Mouse (Mus musculus): Measurements from ENCODE around the gene Sdc4. TPM values are rescaled to one million over a fixed set of nuclear protein-coding genes. Genes with fewer than 3 reads are reported as not detected.

Sdc4 gene
- polyA plus RNA-seq, 1 experiment from 2014 or later = 34.3 TPM

DNA sequence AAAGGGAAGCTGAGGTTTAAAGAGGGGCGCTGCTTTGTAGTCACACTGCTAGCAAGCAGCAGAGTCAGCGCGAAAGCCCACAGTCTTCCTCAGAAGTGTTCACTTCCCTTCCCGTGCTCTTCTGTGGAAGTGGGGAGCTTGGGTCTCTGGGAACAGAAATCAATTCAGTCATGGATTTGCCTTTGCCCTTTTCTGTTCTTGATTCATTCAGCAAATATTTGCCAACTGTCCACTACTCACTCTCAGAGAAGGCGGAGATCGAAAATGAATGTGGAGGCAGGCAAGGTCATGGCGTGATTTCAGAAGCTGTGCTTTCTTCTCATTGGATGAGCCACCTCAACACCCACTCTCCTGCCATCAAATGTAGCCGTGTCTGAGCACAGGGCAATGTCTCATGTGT lies 14.8 kb upstream of the Sdc4 start:
- Histone ChIP-seq H3K27ac (no peak overlapping the region), H3K4me2 (no peak overlapping the region), H3K9ac (replicated peaks) (no peak overlapping the region), H3K36me3 (peaks cover 5% of the 10 kb centered on the region; the same call in 1 of the 2 replicates), H3K4me3 (replicated peaks) (no peak overlapping the region), H3K27me3 (no peaks in the 10 kb centered on the region), H3K4me1 (replicated peaks) (peaks cover 17% of the 10 kb centered on the region), H3K9me3 (no peaks in the 10 kb centered on the region)
- ATAC-seq (ENCODE audit: insufficient number of reproducible peaks, insufficient read depth, low FRiP score, low TSS enrichment, low read depth) = no peak
- 88% methylated on average over 8 of the region's 8 CpGs for WGBS

- H3K27me3 ChIP-seq = no peaks in the 10 kb centered on the region
- H3K9me3 ChIP-seq = no peaks in the 10 kb centered on the region
- peaks cover 20% of the 10 kb centered on the region for H3K4me1 ChIP-seq (replicated peaks)
- H3K36me3 ChIP-seq = no peaks in the 10 kb centered on the region; the same call in 1 of the 2 replicates
- 73% methylated on average over 7 of the region's 7 CpGs for WGBS
- no peak for ATAC-seq (ENCODE audit: insufficient number of reproducible peaks, insufficient read depth, low FRiP score, low TSS enrichment, low read depth)
- H3K4me3 ChIP-seq (replicated peaks) = no peak overlapping the region
- peak overlapping the region; percentile 37; the same call in 1 of the 2 replicates for H3K27ac ChIP-seq
- H3K9ac ChIP-seq (replicated peaks) = no peak overlapping the region
- H3K4me2 ChIP-seq = no peak overlapping the region
These were observed 14.3 kb upstream of the Sdc4 start for GRCm38 (mm10) chr2:164457942-164458341.

- H3K4me3 ChIP-seq (replicated peaks) = 0 out of 2 replicates have a peak within 1 kb of the TSS, but pooled peaks have one; percentile 12
- H3K36me3 ChIP-seq = no peaks in the 10 kb centered on the region
- ATAC-seq (ENCODE audit: insufficient number of reproducible peaks, insufficient read depth, low FRiP score, low TSS enrichment, low read depth) = no peak
- peak within 1 kb of the TSS; percentile 41 for H3K4me2 ChIP-seq
- no peaks in the 10 kb centered on the region for H3K27me3 ChIP-seq
- no peak within 1 kb of the TSS for H3K9ac ChIP-seq (replicated peaks)
- peak within 1 kb of the TSS; percentile 37; the same call in 1 of the 2 replicates for H3K27ac ChIP-seq
- peaks cover 27% of the 10 kb centered on the region for H3K4me1 ChIP-seq (replicated peaks)
- WGBS = 4% methylated on average over 7 of the region's 7 CpGs
- no peaks in the 10 kb centered on the region for H3K9me3 ChIP-seq
These were observed 13.2 kb upstream of the Sdc4 start, which contains the start of gene Sys1 for GRCm38 (mm10) chr2:164456864-164457300. Gene Sys1 (plus strand): TSS chr2:164456964.

- H3K4me1 ChIP-seq (replicated peaks) = peaks cover 28% of the 10 kb centered on the region
- H3K4me3 ChIP-seq (replicated peaks) = no peak overlapping the region
- WGBS = 83% methylated on average over 1 of the region's 1 CpGs
- H3K27me3 ChIP-seq = no peaks in the 10 kb centered on the region
- ATAC-seq (ENCODE audit: insufficient number of reproducible peaks, insufficient read depth, low FRiP score, low TSS enrichment, low read depth) = no peak
- peak overlapping the region; percentile 41; the same call in 1 of the 2 replicates for H3K4me2 ChIP-seq
- no peak overlapping the region for H3K9ac ChIP-seq (replicated peaks)
- H3K36me3 ChIP-seq = no peaks in the 10 kb centered on the region
- no peaks in the 10 kb centered on the region for H3K9me3 ChIP-seq
- 0 out of 2 replicates have a peak overlapping the region, but pooled peaks have one; percentile 19 for H3K27ac ChIP-seq
These were observed 12.7 kb upstream of the Sdc4 start for GRCm38 (mm10) chr2:164456413-164456812.

GRCm38 (mm10) chr2:164455421-164456190 lies 11.9 kb upstream of the Sdc4 start:
- H3K27ac ChIP-seq = no peak overlapping the region
- no peaks in the 10 kb centered on the region for H3K27me3 ChIP-seq

GRCm38 (mm10) chr2:164454846-164455245 lies 11.2 kb upstream of the Sdc4 start:
- Histone ChIP-seq H3K36me3 (no peaks in the 10 kb centered on the region), H3K27me3 (no peaks in the 10 kb centered on the region), H3K4me1 (replicated peaks) (peaks cover 31% of the 10 kb centered on the region), H3K9me3 (no peaks in the 10 kb centered on the region), H3K9ac (replicated peaks) (no peak overlapping the region), H3K4me2 (no peak overlapping the region), H3K27ac (no peak overlapping the region), H3K4me3 (replicated peaks) (no peak overlapping the region)
- WGBS = 78% methylated on average over 10 of the region's 10 CpGs
- ATAC-seq (ENCODE audit: insufficient number of reproducible peaks, insufficient read depth, low FRiP score, low TSS enrichment, low read depth) = no peak

More at GRCm38 (mm10) chr2:164455421-164456190, 11.9 kb upstream of the Sdc4 start:
- H3K9ac ChIP-seq (replicated peaks) = no peak overlapping the region
- no peak overlapping the region for H3K4me2 ChIP-seq
- H3K4me1 ChIP-seq (replicated peaks) = peaks cover 31% of the 10 kb centered on the region
- no peaks in the 10 kb centered on the region for H3K36me3 ChIP-seq
- H3K4me3 ChIP-seq (replicated peaks) = no peak overlapping the region
- ATAC-seq (ENCODE audit: insufficient number of reproducible peaks, insufficient read depth, low FRiP score, low TSS enrichment, low read depth) = no peak
- H3K9me3 ChIP-seq = no peaks in the 10 kb centered on the region
- 79% methylated on average over 6 of the region's 6 CpGs for WGBS

DNA sequence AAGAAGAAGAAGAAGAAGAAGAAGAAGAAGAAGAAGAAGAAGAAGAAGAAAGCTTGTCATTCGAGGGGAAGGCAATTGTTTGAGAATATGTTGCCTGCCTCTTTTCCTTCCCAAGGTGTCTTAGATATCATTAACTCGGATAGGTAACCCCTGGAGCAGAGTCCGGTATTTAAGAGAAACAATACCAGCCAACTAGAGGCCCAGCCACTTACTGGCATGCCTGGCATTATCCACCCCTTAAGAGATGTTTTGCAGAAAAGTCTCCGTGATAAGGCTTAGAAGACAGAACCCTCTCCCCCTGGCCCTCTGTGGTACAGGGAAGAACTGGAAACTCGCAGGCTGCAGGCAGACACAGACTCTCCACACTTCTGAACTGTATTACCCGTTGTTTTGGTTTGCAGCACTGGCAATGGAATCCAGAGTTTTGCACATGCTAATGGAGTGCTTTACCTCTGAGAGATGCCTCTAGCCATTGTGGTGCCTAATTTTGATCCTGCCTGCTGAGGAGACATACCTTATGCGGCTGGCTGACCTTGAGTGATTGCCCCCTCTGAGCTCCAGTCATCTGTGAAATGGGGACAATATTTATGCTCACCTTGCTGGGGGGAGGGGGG lies 10.3 kb upstream of the Sdc4 start:
- Histone ChIP-seq H3K27me3 (no peaks in the 10 kb centered on the region), H3K36me3 (no peaks in the 10 kb centered on the region), H3K4me3 (replicated peaks) (no peak overlapping the region), H3K4me1 (replicated peaks) (peaks cover 31% of the 10 kb centered on the region), H3K27ac (no peak overlapping the region), H3K9me3 (no peaks in the 10 kb centered on the region), H3K4me2 (no peak overlapping the region), H3K9ac (replicated peaks) (no peak overlapping the region)
- 67% methylated on average over 7 of the region's 7 CpGs for WGBS
- no peak for ATAC-seq (ENCODE audit: insufficient number of reproducible peaks, insufficient read depth, low FRiP score, low TSS enrichment, low read depth)

GRCm38 (mm10) chr2:164453047-164453757 lies 9.5 kb upstream of the Sdc4 start:
- 78% methylated on average over 14 of the region's 14 CpGs for WGBS
- Histone ChIP-seq H3K27ac (no peak overlapping the region), H3K27me3 (no peaks in the 10 kb centered on the region), H3K4me1 (replicated peaks) (peaks cover 31% of the 10 kb centered on the region), H3K4me3 (replicated peaks) (no peak overlapping the region), H3K4me2 (no peak overlapping the region), H3K9me3 (no peaks in the 10 kb centered on the region), H3K9ac (replicated peaks) (no peak overlapping the region), H3K36me3 (no peaks in the 10 kb centered on the region)
- no peak for ATAC-seq (ENCODE audit: insufficient number of reproducible peaks, insufficient read depth, low FRiP score, low TSS enrichment, low read depth)

- Histone ChIP-seq H3K36me3 (no peaks in the 10 kb centered on the region), H3K4me3 (replicated peaks) (no peak overlapping the region), H3K4me2 (peak overlapping the region; percentile 23), H3K9ac (replicated peaks) (no peak overlapping the region; the same call in 1 of the 2 replicates), H3K4me1 (replicated peaks) (peaks cover 30% of the 10 kb centered on the region), H3K27ac (peak overlapping the region; percentile 69), H3K9me3 (no peaks in the 10 kb centered on the region), H3K27me3 (no peaks in the 10 kb centered on the region)
- 15% methylated on average over 12 of the region's 13 CpGs for WGBS
- ATAC-seq (ENCODE audit: insufficient number of reproducible peaks, insufficient read depth, low FRiP score, low TSS enrichment, low read depth) = peak; percentile 56; the same call in 1 of the 2 replicates
These were observed 8.5 kb upstream of the Sdc4 start for GRCm38 (mm10) chr2:164452000-164452676.

- no peaks in the 10 kb centered on the region for H3K27me3 ChIP-seq
- peaks cover 21% of the 10 kb centered on the region for H3K4me1 ChIP-seq (replicated peaks)
- no peaks in the 10 kb centered on the region for H3K9me3 ChIP-seq
- no peak overlapping the region for H3K27ac ChIP-seq
- H3K4me2 ChIP-seq = no peak overlapping the region
- no peak for ATAC-seq (ENCODE audit: insufficient number of reproducible peaks, insufficient read depth, low FRiP score, low TSS enrichment, low read depth)
- H3K36me3 ChIP-seq = no peaks in the 10 kb centered on the region
- 80% methylated on average over 14 of the region's 14 CpGs for WGBS
- H3K9ac ChIP-seq (replicated peaks) = no peak overlapping the region
- no peak overlapping the region for H3K4me3 ChIP-seq (replicated peaks)
These were observed 5.8 kb upstream of the Sdc4 start for GRCm38 (mm10) chr2:164449341-164450042.
